Mouse (Mus musculus) cortical plate, adult 2 months (tissue): ENCODE measurements around the gene Shcbp1l. TPM values are rescaled to one million over a fixed set of nuclear protein-coding genes. Genes with fewer than 3 reads are reported as not detected.

ENCODE experiments used
- H3K27ac ChIP-seq: fragments of 200-500 bp; 2 replicates; pipeline ENCODE4 v1.5.1; 2012; ENCODE audit warnings: low read length, control low read depth, inconsistent platforms; ENCODE audit not compliant: insufficient read depth
- H3K4me1 ChIP-seq: fragments of 200-500 bp; 2 replicates; pipeline ENCODE4 v1.6.1; 2011; ENCODE audit warnings: low read length; ENCODE audit not compliant: control insufficient read depth, insufficient read depth
- H3K4me3 ChIP-seq: fragments of 200-500 bp; 2 replicates; pipeline ENCODE4 v1.5.1; 2011; ENCODE audit warnings: mild to moderate bottlenecking, low read length, control low read depth; ENCODE audit not compliant: insufficient read depth
- CTCF ChIP-seq: fragments of 200-500 bp; IDR thresholded peaks from 2 replicates; pipeline ENCODE4 v1.5.1; 2011; ENCODE audit warnings: mild to moderate bottlenecking, control low read depth, low read length; ENCODE audit not compliant: insufficient read depth; ENCODE audit errors: extremely low read depth
- POLR2A ChIP-seq: fragments of 200-500 bp; IDR thresholded peaks from 2 replicates; pipeline ENCODE4 v1.6.1; 2011; ENCODE audit warnings: mild to moderate bottlenecking, low read length, control low read depth; ENCODE audit not compliant: insufficient read depth; ENCODE audit errors: extremely low read depth
- polyA plus RNA-seq: library from polyadenylated mRNA; depleted of rRNA; stranded (reverse); fragments of >200 nt; gene quantifications from 2 replicates; pipeline ENCODE4 v1.2.3, GENCODE M21; 2012

The Shcbp1l gene
- polyA plus RNA-seq, 1 experiment = 4.2 TPM

GRCm38 (mm10) chr1:153431701-153432100 is 6.7 kb downstream of the Shcbp1l start:
- Histone ChIP-seq H3K27ac (no peak overlapping the region), H3K4me3 (no peak overlapping the region), H3K4me1 (no peaks in the 10 kb centered on the region)
- TF ChIP-seq POLR2A (no peak), CTCF (no peak)

DNA sequence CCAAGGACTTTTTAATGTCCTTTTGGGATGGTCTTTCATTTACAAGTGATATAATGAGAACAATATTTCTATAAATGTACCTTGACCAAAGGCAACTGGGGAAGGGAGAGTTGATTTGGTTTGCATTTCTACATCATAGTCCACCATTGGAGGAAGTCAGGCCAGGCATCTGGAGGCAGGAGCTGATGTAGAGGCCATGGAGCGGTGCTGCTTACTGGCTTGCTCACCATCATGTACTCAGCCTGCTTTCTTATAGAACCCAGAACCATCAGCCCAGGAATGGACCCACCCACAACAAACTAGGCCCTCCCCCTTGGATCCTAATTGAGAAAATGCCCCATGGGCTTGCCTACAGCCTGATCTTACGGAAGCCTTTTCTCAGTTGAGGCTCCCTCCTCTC is 7.4 kb downstream of the Shcbp1l start:
- Histone ChIP-seq H3K27ac (no peak overlapping the region), H3K4me3 (no peak overlapping the region), H3K4me1 (no peaks in the 10 kb centered on the region)
- TF ChIP-seq CTCF (no peak), POLR2A (no peak)

GRCm38 (mm10) chr1:153433851-153434589 is 9.1 kb downstream of the Shcbp1l start:
- no peak overlapping the region for H3K4me3 ChIP-seq
- no peaks in the 10 kb centered on the region for H3K4me1 ChIP-seq
- TF ChIP-seq POLR2A = no peak
- TF ChIP-seq CTCF = no peak
- H3K27ac ChIP-seq = no peak overlapping the region

DNA sequence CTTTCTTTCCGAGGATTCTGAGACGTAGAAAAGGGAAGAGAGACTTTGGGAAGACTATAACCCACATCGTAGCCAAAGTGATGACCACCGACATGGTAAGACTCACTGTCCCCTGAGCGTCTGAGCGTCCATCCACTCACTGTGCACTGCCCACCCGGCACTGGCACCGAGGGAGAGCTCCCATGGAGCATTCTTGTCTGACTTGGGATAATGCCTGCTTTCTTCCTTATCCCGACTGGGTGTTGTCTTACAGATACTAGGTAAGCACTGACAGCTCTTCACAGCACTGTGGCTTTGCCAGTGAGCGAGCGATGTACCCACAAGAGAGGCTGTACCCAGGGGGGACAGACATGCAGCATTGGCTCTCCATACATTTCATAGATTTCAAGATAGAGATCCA is 12.6 kb downstream of the Shcbp1l start:
- H3K27ac ChIP-seq = no peak overlapping the region
- TF ChIP-seq POLR2A = no peak
- TF ChIP-seq CTCF = no peak
- no peaks in the 10 kb centered on the region; the same call in 1 of the 2 replicates for H3K4me1 ChIP-seq
- H3K4me3 ChIP-seq = no peak overlapping the region

- Histone ChIP-seq H3K4me3 (no peak overlapping the region), H3K4me1 (no peaks in the 10 kb centered on the region; the same call in 1 of the 2 replicates), H3K27ac (no peak overlapping the region)
- TF ChIP-seq CTCF = no peak
- TF ChIP-seq POLR2A = no peak
Observed at GRCm38 (mm10) chr1:153440752-153441151, 15.8 kb downstream of the Shcbp1l start.

DNA sequence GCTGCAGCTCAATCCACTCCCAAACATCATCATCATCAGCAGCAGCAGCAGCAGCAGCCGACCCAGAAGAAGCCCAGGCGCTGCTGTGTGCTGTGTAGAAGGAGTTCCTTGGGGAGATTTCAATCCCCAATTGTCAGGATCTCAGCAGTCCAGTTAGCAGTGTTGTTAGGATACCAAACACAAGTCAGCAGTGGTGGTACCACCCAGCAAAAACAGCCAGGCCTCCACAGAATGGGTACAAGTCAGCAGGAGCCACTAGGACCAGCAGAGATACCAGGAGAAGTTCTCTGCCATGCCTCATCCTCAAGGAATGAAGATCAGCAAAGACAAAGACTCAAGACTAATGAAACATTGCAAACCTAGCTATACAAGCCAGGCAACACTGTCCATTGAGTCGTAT is 16.7 kb downstream of the Shcbp1l start:
- TF ChIP-seq CTCF (no peak), POLR2A (no peak)
- no peak overlapping the region for H3K27ac ChIP-seq
- no peak overlapping the region for H3K4me3 ChIP-seq
- no peaks in the 10 kb centered on the region; the same call in 1 of the 2 replicates for H3K4me1 ChIP-seq

DNA sequence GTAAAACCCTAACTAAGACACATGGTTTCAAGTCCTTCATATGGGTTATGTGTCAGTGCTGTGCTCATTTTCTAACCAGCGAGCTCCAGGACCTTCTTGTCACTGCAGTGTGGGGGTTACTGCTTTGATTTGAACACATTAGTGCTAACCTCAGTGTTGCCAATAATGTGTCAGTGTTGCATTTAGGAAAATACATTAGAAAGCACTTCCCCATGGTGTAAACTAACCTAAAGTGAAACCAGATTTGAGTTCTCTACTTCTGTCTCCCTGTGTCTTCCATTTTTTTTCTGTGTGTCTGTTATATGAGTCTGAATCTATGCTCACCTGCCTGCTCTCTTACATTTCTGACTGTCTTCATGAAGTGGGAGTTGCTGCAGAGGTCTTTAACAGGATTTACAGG is 18.1 kb downstream of the Shcbp1l start:
- no peak overlapping the region for H3K27ac ChIP-seq
- TF ChIP-seq CTCF = no peak
- no peak for TF ChIP-seq POLR2A
- no peaks in the 10 kb centered on the region; the same call in 1 of the 2 replicates for H3K4me1 ChIP-seq
- no peak overlapping the region for H3K4me3 ChIP-seq

- no peaks in the 10 kb centered on the region; the same call in 1 of the 2 replicates for H3K4me1 ChIP-seq
- TF ChIP-seq CTCF = no peak
- no peak for TF ChIP-seq POLR2A
- H3K27ac ChIP-seq = no peak overlapping the region
- H3K4me3 ChIP-seq = no peak overlapping the region
Observed at GRCm38 (mm10) chr1:153443632-153444031, 18.7 kb downstream of the Shcbp1l start.

DNA sequence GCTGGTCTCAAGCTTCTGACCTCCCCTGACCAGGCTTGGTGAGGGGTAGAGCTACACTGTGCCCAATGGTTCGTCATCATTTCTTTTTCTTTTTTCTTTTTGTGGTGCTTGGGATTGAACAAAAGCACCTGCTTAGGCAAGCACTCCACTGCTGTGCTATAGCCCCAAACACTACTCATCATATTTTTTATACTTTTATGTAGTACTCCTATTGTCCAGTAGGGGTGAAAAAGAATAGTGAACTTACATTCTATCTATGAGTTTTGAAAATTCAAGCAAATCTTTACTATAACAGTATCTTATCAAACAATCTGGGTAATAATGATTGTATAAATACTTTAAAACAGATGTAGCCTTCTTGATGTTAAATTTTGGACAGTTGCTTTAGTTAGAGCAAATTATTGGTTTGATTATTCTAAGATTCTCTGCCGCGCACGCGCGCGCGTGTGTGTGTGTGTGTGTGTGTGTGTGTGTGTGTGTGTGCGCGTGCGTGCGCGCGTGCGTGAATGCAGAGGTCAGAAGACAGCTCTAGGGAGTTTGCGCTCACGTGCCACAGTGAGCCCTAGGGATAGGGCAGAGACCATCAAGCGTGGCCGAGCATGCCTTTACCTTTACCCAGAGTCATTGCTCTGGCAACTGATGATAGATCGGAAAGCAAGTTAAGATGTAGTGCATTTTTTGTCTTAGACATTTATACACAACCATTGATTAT is 21.3 kb downstream of the Shcbp1l start:
- Histone ChIP-seq H3K27ac (no peak overlapping the region), H3K4me1 (no peaks in the 10 kb centered on the region), H3K4me3 (no peak overlapping the region)
- TF ChIP-seq CTCF = no peak
